Mouse (Mus musculus) stomach, postnatal 0 days (tissue): ENCODE data around the gene Rprd1b. TPM values are rescaled to one million over a fixed set of nuclear protein-coding genes. Genes with fewer than 3 reads are reported as not detected.

Experiments
- ATAC-seq: fragments of 200-750 bp; cut with Nextera tagmentation; 2 replicates; pipeline ENCODE4 v1.8.0; 2017; ENCODE audit not compliant: low FRiP score, low TSS enrichment
- DNase-seq: peaks from one replicate; pipeline ENCODE4 v3.0.0-alpha.2; 2016; ENCODE audit warnings: low spot score
- H3K27ac ChIP-seq: fragments of 300-500 bp; sonication (generic); replicated peaks from 2 replicates; pipeline ENCODE4 v1.5.1; 2014; ENCODE audit warnings: mild to moderate bottlenecking, control low read depth
- H3K27me3 ChIP-seq: fragments of 300-500 bp; sonication (generic); 2 replicates; pipeline ENCODE4 v1.6.1; 2014; ENCODE audit warnings: low read length; ENCODE audit not compliant: control insufficient read depth, insufficient read depth
- H3K36me3 ChIP-seq: fragments of 300-500 bp; sonication (generic); 2 replicates; pipeline ENCODE4 v1.6.1; 2014; ENCODE audit warnings: low read length, mixed read lengths; ENCODE audit not compliant: control insufficient read depth, insufficient read depth
- H3K4me1 ChIP-seq: fragments of 300-500 bp; sonication (generic); replicated peaks from 2 replicates; pipeline ENCODE4 v1.6.1; 2014; ENCODE audit warnings: antibody characterized with exemption; ENCODE audit not compliant: control insufficient read depth, insufficient read depth
- H3K4me2 ChIP-seq: fragments of 300-500 bp; sonication (generic); replicated peaks from 2 replicates; pipeline ENCODE4 v1.6.1; 2014; ENCODE audit warnings: low read depth, mild to moderate bottlenecking, control low read depth, moderate library complexity
- H3K4me3 ChIP-seq: fragments of 300-500 bp; sonication (generic); 2 replicates; pipeline ENCODE4 v1.5.1; 2014; ENCODE audit warnings: low read depth, low read length, control low read depth
- H3K9ac ChIP-seq: fragments of 300-500 bp; sonication (generic); 2 replicates; pipeline ENCODE4 v1.6.1; 2014; ENCODE audit warnings: mild to moderate bottlenecking, low read length, control low read depth, mixed read lengths
- H3K9me3 ChIP-seq: fragments of 300-500 bp; sonication (generic); 2 replicates; pipeline ENCODE4 v1.6.1; 2016; ENCODE audit warnings: low read length; ENCODE audit not compliant: control insufficient read depth
- CTCF ChIP-seq: IDR thresholded peaks from 2 replicates; pipeline ENCODE4 v1.5.1; 2016; ENCODE audit warnings: antibody characterized with exemption, low read depth, mild to moderate bottlenecking, moderate library complexity
- EP300 ChIP-seq: optimal IDR thresholded peaks from 2 replicates; pipeline ENCODE3; 2016; ENCODE audit warnings: antibody characterized with exemption
- WGBS: fragments of 180-500 bp; shearing (Covaris S2); extraction: QIAGEN DNeasy Blood & Tissue Kit; methylation state at CpG from one replicate; pipeline ENCODE4 v1.1.7; 2014; 5-methylcytosine and 5-hydroxymethylcytosine counted together
- polyA plus RNA-seq: library from polyadenylated mRNA; unstranded; fragments of >200 nt; fragmentation: Nextera tagmentation; extraction: Ambion mirVana; gene quantifications from 2 replicates; pipeline ENCODE4 v1.2.1, GENCODE M21; 2015

Gene Rprd1b
- 20.3 and 20.8 TPM in 2 replicates for polyA plus RNA-seq

DNA sequence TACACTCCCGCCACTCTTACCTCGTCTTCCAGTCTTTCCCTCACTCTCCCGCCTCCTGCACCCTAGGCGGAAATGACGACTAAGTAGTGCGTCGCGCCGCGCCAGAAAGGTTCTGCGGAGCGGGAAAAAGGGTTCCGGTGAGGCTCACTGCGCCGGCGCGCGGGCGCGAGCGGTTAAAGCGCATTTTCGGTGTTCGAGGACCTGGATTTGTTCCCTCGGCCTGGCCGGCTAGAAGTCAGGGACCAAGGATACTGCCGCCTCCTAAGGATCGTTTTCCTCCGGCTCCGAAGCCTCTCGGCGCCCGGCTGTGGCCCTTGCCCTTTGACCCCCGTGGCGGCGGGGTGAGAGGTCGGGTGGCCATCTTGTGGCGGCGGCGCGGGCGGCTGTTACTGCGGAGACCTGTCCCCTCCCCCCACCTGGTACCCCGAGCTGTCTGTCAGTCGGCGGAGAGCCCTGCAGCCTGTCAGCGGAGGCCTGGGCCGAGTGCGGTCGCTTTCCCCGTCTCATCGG lies at the start of gene Rprd1b, which contains the start of gene Tti1:
Gene Rprd1b, plus strand, starts transcription at position 144 of the 510 bp plus-strand sequence.
Gene Tti1, minus strand, starts transcription at position 80 of the 510 bp plus-strand sequence.
- H3K4me3 ChIP-seq: peak within 1 kb of the TSS; percentile 81
- H3K27ac ChIP-seq: peak within 1 kb of the TSS; percentile 95
- DNase-seq: peak; percentile 95
- peak within 1 kb of the TSS; percentile 70 for H3K4me2 ChIP-seq
- peaks cover 3% of the 10 kb centered on the region; the same call in 1 of the 2 replicates for H3K4me1 ChIP-seq
- under 1% methylated on average over 52 of the region's 52 CpGs for WGBS
- H3K9ac ChIP-seq: peak within 1 kb of the TSS; percentile 93
- peak; percentile 95 for ATAC-seq
- H3K27me3 ChIP-seq: no peaks in the 10 kb centered on the region
- TF ChIP-seq CTCF: no peak
- peak; percentile 76 for TF ChIP-seq EP300
- H3K9me3 ChIP-seq: no peaks in the 10 kb centered on the region
- H3K36me3 ChIP-seq: no peaks in the 10 kb centered on the region

DNA sequence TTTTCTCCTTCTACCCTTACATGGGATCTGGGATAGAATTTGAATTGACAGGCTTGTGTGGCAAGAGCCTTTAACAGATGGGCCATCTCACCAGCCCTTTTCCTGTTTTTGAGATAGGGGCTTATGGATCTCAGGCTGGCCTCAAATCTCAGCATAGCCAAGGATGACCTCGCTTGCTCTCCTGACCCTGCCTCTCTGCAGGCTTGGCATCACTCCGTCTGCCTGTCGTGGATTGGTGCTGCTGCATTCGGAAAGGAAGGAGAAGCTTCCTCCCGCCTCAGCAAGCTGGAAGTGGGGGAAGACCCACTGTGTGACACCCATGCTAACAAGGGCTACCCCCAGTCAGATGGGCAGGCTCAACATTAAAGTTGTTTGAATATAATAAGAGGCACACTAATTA lies 49.1 kb upstream of the Rprd1b start:
- Histone ChIP-seq H3K27ac (no peak overlapping the region), H3K4me2 (no peak overlapping the region), H3K36me3 (peaks cover 2% of the 10 kb centered on the region; the same call in 1 of the 2 replicates), H3K27me3 (no peaks in the 10 kb centered on the region), H3K4me1 (no peaks in the 10 kb centered on the region), H3K4me3 (no peak overlapping the region), H3K9me3 (no peaks in the 10 kb centered on the region), H3K9ac (no peak overlapping the region)
- TF ChIP-seq EP300 (no peak), CTCF (no peak)
- ATAC-seq (no peak), DNase-seq (no peak)
- 57% methylated on average over 5 of the region's 5 CpGs for WGBS

DNA sequence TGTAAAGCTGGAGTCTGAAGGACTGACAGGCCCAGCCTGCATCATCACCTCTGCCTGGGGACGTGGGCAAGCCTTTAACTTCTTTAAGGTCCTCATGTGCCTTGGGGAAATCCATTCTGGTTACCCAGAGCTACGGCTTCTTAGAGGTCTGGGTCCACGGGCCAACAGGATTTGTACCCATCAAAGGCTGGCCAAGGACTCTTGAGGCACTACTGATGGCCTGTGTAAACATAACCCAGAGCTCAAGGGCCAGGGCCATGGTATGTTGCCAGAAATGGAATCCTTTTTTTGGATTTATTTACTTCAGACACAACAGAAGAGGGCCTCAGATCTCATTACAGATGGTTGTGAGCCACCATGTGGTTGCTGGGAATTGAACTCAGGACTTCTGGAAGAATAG lies 45.6 kb upstream of the Rprd1b start:
- Histone ChIP-seq H3K9me3 (no peaks in the 10 kb centered on the region), H3K4me3 (no peak overlapping the region), H3K27me3 (no peaks in the 10 kb centered on the region), H3K36me3 (peaks cover 6% of the 10 kb centered on the region; the same call in 1 of the 2 replicates), H3K4me2 (no peak overlapping the region), H3K9ac (no peak overlapping the region), H3K27ac (no peak overlapping the region), H3K4me1 (no peaks in the 10 kb centered on the region)
- ATAC-seq: no peak
- WGBS: 67% methylated on average over 3 of the region's 3 CpGs
- DNase-seq: no peak
- no peak for TF ChIP-seq CTCF
- TF ChIP-seq EP300: no peak

DNA sequence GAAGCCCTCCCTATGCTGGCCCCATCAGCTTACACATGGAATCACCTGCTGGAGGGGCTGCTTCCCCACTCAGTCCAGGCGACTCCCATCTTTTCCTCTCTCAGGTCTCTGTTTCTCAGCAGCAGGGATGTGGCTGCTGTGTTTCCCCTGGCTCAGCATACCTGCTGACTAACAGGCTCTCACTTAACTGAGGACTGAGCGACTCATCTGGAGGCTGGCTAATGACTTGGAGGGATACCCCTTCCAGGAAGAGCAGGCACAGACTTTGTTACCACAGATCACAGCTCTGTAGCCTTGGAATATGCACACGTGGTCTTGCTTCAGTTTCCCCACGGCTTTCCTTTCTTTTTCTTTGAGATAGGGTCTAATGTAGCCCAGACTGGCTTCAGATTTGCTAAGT lies 45.0 kb upstream of the Rprd1b start:
- H3K27ac ChIP-seq: no peak overlapping the region
- no peak overlapping the region for H3K4me3 ChIP-seq
- WGBS: 83% methylated on average over 4 of the region's 4 CpGs
- no peak overlapping the region for H3K4me2 ChIP-seq
- H3K9ac ChIP-seq: no peak overlapping the region
- ATAC-seq: no peak
- H3K27me3 ChIP-seq: no peaks in the 10 kb centered on the region
- H3K9me3 ChIP-seq: no peaks in the 10 kb centered on the region
- no peak for TF ChIP-seq CTCF
- no peak for TF ChIP-seq EP300
- no peak for DNase-seq
- no peaks in the 10 kb centered on the region for H3K4me1 ChIP-seq
- peaks cover 6% of the 10 kb centered on the region; the same call in 1 of the 2 replicates for H3K36me3 ChIP-seq

DNA sequence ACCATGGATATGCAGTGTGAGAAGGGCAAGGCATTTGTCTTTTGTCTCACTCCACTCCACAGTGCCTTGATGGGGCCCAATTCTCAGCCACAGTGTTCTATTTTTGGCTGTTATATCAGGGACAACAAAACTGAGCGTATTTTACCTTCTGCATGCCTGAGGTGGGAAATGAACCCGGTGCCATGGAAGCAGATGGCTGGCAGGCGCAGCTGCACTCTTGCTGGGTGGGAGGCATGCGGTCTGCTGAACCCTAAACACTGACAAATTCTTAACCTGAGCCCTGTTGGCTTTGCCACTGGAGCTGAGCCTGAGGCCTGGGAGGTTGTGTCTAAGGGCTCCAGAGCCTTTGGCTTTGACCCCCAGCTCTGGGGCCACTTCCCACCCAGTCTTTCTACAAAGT lies 42.7 kb upstream of the Rprd1b start:
- no peak overlapping the region for H3K4me2 ChIP-seq
- H3K4me3 ChIP-seq: no peak overlapping the region
- 87% methylated on average over 4 of the region's 4 CpGs for WGBS
- H3K27me3 ChIP-seq: no peaks in the 10 kb centered on the region
- H3K9me3 ChIP-seq: no peaks in the 10 kb centered on the region
- no peak overlapping the region for H3K27ac ChIP-seq
- ATAC-seq: no peak
- H3K9ac ChIP-seq: no peak overlapping the region
- H3K36me3 ChIP-seq: peaks cover 8% of the 10 kb centered on the region; the same call in 1 of the 2 replicates
- no peak for DNase-seq
- no peak for TF ChIP-seq CTCF
- TF ChIP-seq EP300: no peak
- H3K4me1 ChIP-seq: no peaks in the 10 kb centered on the region

DNA sequence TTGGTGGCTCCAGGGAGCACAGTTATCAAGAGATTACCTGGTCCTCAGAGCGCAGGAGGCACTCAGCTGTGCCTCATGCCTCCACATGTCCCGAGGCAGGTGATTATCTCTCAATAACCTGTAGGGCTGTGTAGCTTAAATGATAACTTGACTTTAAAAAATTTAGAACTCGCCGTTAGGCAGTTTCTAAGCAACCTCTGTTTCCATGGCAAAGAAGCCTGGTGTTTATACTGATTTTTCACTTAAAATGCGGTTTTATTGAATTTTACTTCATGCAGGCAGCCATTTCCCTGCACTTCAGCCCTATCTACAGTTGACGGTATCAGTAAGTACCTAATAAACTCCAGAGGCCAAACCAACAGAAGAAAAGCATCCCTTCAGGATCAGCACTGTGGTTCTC lies 42.1 kb upstream of the Rprd1b start:
- H3K9ac ChIP-seq: no peak overlapping the region
- 88% methylated on average over 6 of the region's 6 CpGs for WGBS
- no peak for TF ChIP-seq CTCF
- no peak for TF ChIP-seq EP300

More for the DNA sequence above, 42.1 kb upstream of the Rprd1b start:
- Histone ChIP-seq H3K4me2 (no peak overlapping the region), H3K9me3 (no peaks in the 10 kb centered on the region), H3K4me3 (no peak overlapping the region), H3K4me1 (no peaks in the 10 kb centered on the region), H3K27ac (no peak overlapping the region), H3K27me3 (no peaks in the 10 kb centered on the region), H3K36me3 (peaks cover 8% of the 10 kb centered on the region; the same call in 1 of the 2 replicates)
- DNase-seq: no peak
- no peak for ATAC-seq
